Mouse (Mus musculus): ENCODE results near the gene Mmp13. TPM values are rescaled to one million over a fixed set of nuclear protein-coding genes. Genes with fewer than 3 reads are reported as not detected.
"Not testable (repeated sequence)": the region's sequence is repeated elsewhere in the genome, so short reads cannot be mapped to it uniquely, and the experiment has no call there.

Mmp13 gene
- polyA plus RNA-seq (2015; fragmentation: Nextera tagmentation; extraction: Ambion mirVana), result not detected in 2 replicates

- WGBS, result 86% methylated on average over 1 of the region's 1 CpGs
- no peak within 1 kb of the TSS for H3K27ac ChIP-seq
- ATAC-seq (ENCODE audit: low FRiP score), result no peak
These were observed at the start of gene Mmp13 for GRCm38 (mm10) chr9:7272214-7272613. Mmp13 (plus strand) TSS chr9:7272514.

GRCm38 (mm10) chr9:7238619-7239018 is 33.7 kb upstream of the Mmp13 start:
- no peak overlapping the region for H3K27ac ChIP-seq
- no peak for ATAC-seq (ENCODE audit: low FRiP score)
- WGBS, result 97% methylated on average over 1 of the region's 1 CpGs
- H3K4me3 ChIP-seq, result no peak overlapping the region
- no peaks in the 10 kb centered on the region for H3K36me3 ChIP-seq
- H3K4me2 ChIP-seq, result no peak overlapping the region
- H3K9me3 ChIP-seq, result no peaks in the 10 kb centered on the region
- no peaks in the 10 kb centered on the region for H3K27me3 ChIP-seq
- H3K9ac ChIP-seq, result no peak overlapping the region
- no peaks in the 10 kb centered on the region for H3K4me1 ChIP-seq (replicated peaks)

More at GRCm38 (mm10) chr9:7272214-7272613, at the start of gene Mmp13:
- Histone ChIP-seq H3K4me1 (replicated peaks) (no peaks in the 10 kb centered on the region), H3K36me3 (no peaks in the 10 kb centered on the region), H3K9me3 (no peaks in the 10 kb centered on the region), H3K4me2 (no peak within 1 kb of the TSS), H3K9ac (no peak within 1 kb of the TSS), H3K27me3 (no peaks in the 10 kb centered on the region), H3K4me3 (no peak within 1 kb of the TSS)

- H3K4me1 ChIP-seq (replicated peaks), result no peaks in the 10 kb centered on the region
- H3K4me2 ChIP-seq, result no peak overlapping the region
- no peaks in the 10 kb centered on the region for H3K36me3 ChIP-seq
- 91% methylated on average over 2 of the region's 2 CpGs for WGBS
- no peaks in the 10 kb centered on the region for H3K27me3 ChIP-seq
- no peak for ATAC-seq (ENCODE audit: low FRiP score)
- H3K27ac ChIP-seq, result no peak overlapping the region
- H3K4me3 ChIP-seq, result no peak overlapping the region
- H3K9me3 ChIP-seq, result no peaks in the 10 kb centered on the region
- no peak overlapping the region for H3K9ac ChIP-seq
These were observed 32.3 kb upstream of the Mmp13 start for GRCm38 (mm10) chr9:7239967-7240366.

GRCm38 (mm10) chr9:7252797-7253654 is 19.3 kb upstream of the Mmp13 start:
- Histone ChIP-seq H3K4me2 (no peak overlapping the region), H3K36me3 (no peaks in the 10 kb centered on the region), H3K4me1 (replicated peaks) (no peaks in the 10 kb centered on the region; the same call in 1 of the 2 replicates), H3K9ac (no peak overlapping the region), H3K27me3 (no peaks in the 10 kb centered on the region), H3K27ac (no peak overlapping the region), H3K9me3 (no peaks in the 10 kb centered on the region), H3K4me3 (no peak overlapping the region)
- WGBS, result 67% methylated on average over 1 of the region's 1 CpGs
- ATAC-seq (ENCODE audit: low FRiP score), result no peak

GRCm38 (mm10) chr9:7261667-7262066 is 10.6 kb upstream of the Mmp13 start:
- ATAC-seq (ENCODE audit: low FRiP score), result no peak
- WGBS, result 88% methylated on average over 1 of the region's 1 CpGs
- Histone ChIP-seq H3K36me3 (no peaks in the 10 kb centered on the region), H3K4me2 (no peak overlapping the region), H3K4me3 (no peak overlapping the region), H3K9me3 (no peaks in the 10 kb centered on the region), H3K9ac (no peak overlapping the region), H3K27ac (no peak overlapping the region), H3K4me1 (replicated peaks) (no peaks in the 10 kb centered on the region), H3K27me3 (no peaks in the 10 kb centered on the region)

GRCm38 (mm10) chr9:7270071-7270470 is 2.2 kb upstream of the Mmp13 start:
- Histone ChIP-seq H3K9ac (no peak overlapping the region), H3K4me2 (no peak overlapping the region), H3K4me1 (replicated peaks) (no peaks in the 10 kb centered on the region), H3K27ac (no peak overlapping the region), H3K27me3 (no peaks in the 10 kb centered on the region), H3K36me3 (no peaks in the 10 kb centered on the region), H3K9me3 (no peaks in the 10 kb centered on the region), H3K4me3 (no peak overlapping the region)
- WGBS, result 66% methylated on average over 3 of the region's 3 CpGs
- ATAC-seq (ENCODE audit: low FRiP score), result no peak

GRCm38 (mm10) chr9:7282565-7283302 is 10.4 kb downstream of the Mmp13 start:
- H3K9ac ChIP-seq, result no peak overlapping the region
- no peaks in the 10 kb centered on the region for H3K36me3 ChIP-seq
- no peak for ATAC-seq (ENCODE audit: low FRiP score)
- no peaks in the 10 kb centered on the region for H3K9me3 ChIP-seq
- no peaks in the 10 kb centered on the region for H3K4me1 ChIP-seq (replicated peaks)
- no peak overlapping the region for H3K4me3 ChIP-seq
- no peaks in the 10 kb centered on the region for H3K27me3 ChIP-seq
- no peak overlapping the region for H3K4me2 ChIP-seq
- 65% methylated on average over 7 of the region's 7 CpGs for WGBS
- no peak overlapping the region for H3K27ac ChIP-seq

GRCm38 (mm10) chr9:7283303-7283684 is 11.0 kb downstream of the Mmp13 start:
- H3K9ac ChIP-seq; H3K9me3 ChIP-seq; ATAC-seq (ENCODE audit: low FRiP score); H3K27me3 ChIP-seq; H3K4me3 ChIP-seq; H3K36me3 ChIP-seq; H3K27ac ChIP-seq; H3K4me2 ChIP-seq; H3K4me1 ChIP-seq (replicated peaks): not testable (repeated sequence)
- WGBS, result 56% methylated on average over 2 of the region's 2 CpGs

- H3K9ac ChIP-seq, result no peak overlapping the region
- H3K36me3 ChIP-seq, result no peaks in the 10 kb centered on the region
- WGBS, result 80% methylated on average over 2 of the region's 2 CpGs
- no peaks in the 10 kb centered on the region for H3K9me3 ChIP-seq
- ATAC-seq (ENCODE audit: low FRiP score), result no peak
- H3K4me3 ChIP-seq, result no peak overlapping the region
- H3K4me2 ChIP-seq, result no peak overlapping the region
- no peaks in the 10 kb centered on the region for H3K4me1 ChIP-seq (replicated peaks)
- H3K27ac ChIP-seq, result no peak overlapping the region
- H3K27me3 ChIP-seq, result no peaks in the 10 kb centered on the region
These were observed 17.2 kb downstream of the Mmp13 start for GRCm38 (mm10) chr9:7289501-7289900.

GRCm38 (mm10) chr9:7289901-7290300 is 17.6 kb downstream of the Mmp13 start:
- Histone ChIP-seq H3K36me3 (no peaks in the 10 kb centered on the region), H3K4me3 (no peak overlapping the region), H3K4me1 (replicated peaks) (no peaks in the 10 kb centered on the region), H3K27me3 (no peaks in the 10 kb centered on the region), H3K9ac (no peak overlapping the region), H3K27ac (no peak overlapping the region), H3K4me2 (no peak overlapping the region), H3K9me3 (no peaks in the 10 kb centered on the region)
- no peak for ATAC-seq (ENCODE audit: low FRiP score)
- WGBS, result 93% methylated on average over 12 of the region's 12 CpGs

GRCm38 (mm10) chr9:7292132-7292531 is 19.8 kb downstream of the Mmp13 start:
- no peak overlapping the region for H3K4me2 ChIP-seq

GRCm38 (mm10) chr9:7331847-7332246 is 59.5 kb downstream of the Mmp13 start:
- ATAC-seq (ENCODE audit: low FRiP score), result no peak
- Histone ChIP-seq H3K27ac (no peak overlapping the region), H3K4me3 (no peak overlapping the region), H3K36me3 (no peaks in the 10 kb centered on the region), H3K4me1 (replicated peaks) (no peaks in the 10 kb centered on the region), H3K4me2 (no peak overlapping the region), H3K9me3 (no peaks in the 10 kb centered on the region), H3K27me3 (no peaks in the 10 kb centered on the region), H3K9ac (no peak overlapping the region)

More at GRCm38 (mm10) chr9:7292132-7292531, 19.8 kb downstream of the Mmp13 start:
- Histone ChIP-seq H3K4me3 (no peak overlapping the region), H3K9ac (no peak overlapping the region), H3K27ac (no peak overlapping the region), H3K9me3 (no peaks in the 10 kb centered on the region), H3K4me1 (replicated peaks) (no peaks in the 10 kb centered on the region), H3K36me3 (no peaks in the 10 kb centered on the region), H3K27me3 (no peaks in the 10 kb centered on the region)
- WGBS, result 28% methylated on average over 1 of the region's 1 CpGs
- no peak for ATAC-seq (ENCODE audit: low FRiP score)

Data from hindbrain, embryonic 13.5 days (tissue).